Mouse (Mus musculus) macrophage (primary cell): ENCODE data around the gene Ero1l. TPM values are rescaled to one million over a fixed set of nuclear protein-coding genes. Genes with fewer than 3 reads are reported as not detected.

ENCODE experiments used
- H3K27ac ChIP-seq: fragments of 350-480 bp; formaldehyde crosslinking; 2 replicates; pipeline ENCODE4 v1.9.0; 2021
- H3K36me3 ChIP-seq: fragments of 350-480 bp; formaldehyde crosslinking; 2 replicates; pipeline ENCODE4 v1.9.0; 2021; ENCODE audit errors: inconsistent target
- H3K4me3 ChIP-seq: fragments of 350-480 bp; formaldehyde crosslinking; 2 replicates; pipeline ENCODE4 v1.9.0; 2021; ENCODE audit errors: inconsistent target
- H3K79me2 ChIP-seq: fragments of 350-480 bp; formaldehyde crosslinking; 2 replicates; pipeline ENCODE4 v1.9.0; 2021; ENCODE audit errors: inconsistent target
- WGBS: methylation state at CpG from one replicate; pipeline ENCODE4 v1.1.7; 2026; ENCODE audit warnings: inconsistent platforms; ENCODE audit not compliant: missing documents; 5-methylcytosine and 5-hydroxymethylcytosine counted together
- polyA plus RNA-seq: library from polyadenylated mRNA; stranded (reverse); fragments of 250-400 nt; gene quantifications from 3 replicates; pipeline ENCODE4 v1.2.4, GENCODE M21; 2018; ENCODE audit warnings: inconsistent platforms

The Ero1l gene
- polyA plus RNA-seq, 1 experiment from 2014 or later: 19.4 TPM

GRCm38 (mm10) chr14:45251548-45252076 is 67.0 kb downstream of the Ero1l start:
- H3K36me3 ChIP-seq: no peaks in the 10 kb centered on the region
- H3K4me3 ChIP-seq: no peak overlapping the region
- 54% methylated on average over 4 of the region's 4 CpGs for WGBS
- H3K79me2 ChIP-seq: no peaks in the 10 kb centered on the region
- H3K27ac ChIP-seq: no peak overlapping the region

- Histone ChIP-seq H3K36me3 (no peaks in the 10 kb centered on the region), H3K27ac (no peak overlapping the region), H3K4me3 (no peak overlapping the region), H3K79me2 (no peaks in the 10 kb centered on the region)
- WGBS: 75% methylated on average over 1 of the region's 1 CpGs
Observed at GRCm38 (mm10) chr14:45241613-45242012, 77.0 kb downstream of the Ero1l start.

- no peak overlapping the region for H3K4me3 ChIP-seq
- H3K27ac ChIP-seq: no peak overlapping the region
- H3K36me3 ChIP-seq: no peaks in the 10 kb centered on the region
- H3K79me2 ChIP-seq: no peaks in the 10 kb centered on the region
- 20% methylated on average over 2 of the region's 2 CpGs for WGBS
Observed at GRCm38 (mm10) chr14:45239042-45239441, 79.5 kb downstream of the Ero1l start.

Other genes starting within 250 kb of the Ero1l start
- gene Gpr137c, start 99.1 kb downstream of the Ero1l start, polyA plus RNA-seq: 0.12 to 0.50 TPM (median 0.42 TPM) in 3 replicates
- 17.1 to 40.4 TPM (median 36.7 TPM) in 3 replicates for gene Txndc16, start 98.4 kb downstream of the Ero1l start, polyA plus RNA-seq
- 68.8 to 188 TPM (median 89.7 TPM) in 3 replicates for gene Psmc6, start 11.0 kb upstream of the Ero1l start, polyA plus RNA-seq
- 13.7 to 22.3 TPM (median 15.2 TPM) in 3 replicates for gene Styx, start 32.3 kb upstream of the Ero1l start, polyA plus RNA-seq
- gene Gnpnat1, start 86.1 kb upstream of the Ero1l start, polyA plus RNA-seq: 7.2 to 16.6 TPM (median 15.9 TPM) in 3 replicates
- 0.09 TPM in 1 of 3 replicates, not detected in the others for gene Fermt2, start 211.3 kb upstream of the Ero1l start, polyA plus RNA-seq